Mouse (Mus musculus): ENCODE results near the gene Awat1. TPM values are rescaled to one million over a fixed set of nuclear protein-coding genes. Genes with fewer than 3 reads are reported as not detected.
A peak's percentile ranks its signal among the peaks of the same experiment; 100 is the strongest.

Gene Awat1
- not detected in 2 replicates for polyA plus RNA-seq (2015; fragmentation: Nextera tagmentation; extraction: Ambion mirVana)

DNA sequence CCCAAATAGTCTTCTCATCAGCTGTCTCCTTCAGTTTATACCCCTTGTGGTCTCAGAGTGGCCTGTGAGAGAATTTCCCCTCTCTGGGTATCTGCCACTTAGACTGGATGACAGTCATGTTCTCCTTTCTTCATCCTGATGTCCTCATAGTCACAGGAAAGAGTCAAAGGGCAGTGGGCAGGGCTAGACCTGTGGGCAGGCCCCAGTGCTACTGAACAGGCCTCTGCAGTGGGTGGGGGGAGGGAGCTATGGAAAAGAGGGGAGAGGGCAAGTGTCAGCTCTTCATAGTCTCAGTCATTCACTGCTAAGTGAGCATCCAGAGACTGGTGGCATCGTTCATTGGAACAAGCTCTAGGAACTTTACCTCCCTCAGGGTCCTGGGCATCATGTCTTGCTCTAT, at the start of gene Awat1:
Gene Awat1 (plus strand): TSS at position 301 of the 400 bp plus-strand sequence.
- no peak for ATAC-seq (ENCODE audit: insufficient read depth)
- Histone ChIP-seq H3K4me2 (no peak within 1 kb of the TSS), H3K4me1 (replicated peaks) (no peaks in the 10 kb centered on the region), H3K27ac (replicated peaks) (no peak within 1 kb of the TSS), H3K27me3 (peaks cover 7% of the 10 kb centered on the region; the same call in 1 of the 2 replicates), H3K36me3 (replicated peaks) (no peaks in the 10 kb centered on the region), H3K4me3 (replicated peaks) (no peak within 1 kb of the TSS), H3K9ac (no peak within 1 kb of the TSS), H3K9me3 (replicated peaks) (no peaks in the 10 kb centered on the region)
- WGBS (ENCODE audit: insufficient replicate concordance) = 38% methylated on average over 1 of the region's 1 CpGs

DNA sequence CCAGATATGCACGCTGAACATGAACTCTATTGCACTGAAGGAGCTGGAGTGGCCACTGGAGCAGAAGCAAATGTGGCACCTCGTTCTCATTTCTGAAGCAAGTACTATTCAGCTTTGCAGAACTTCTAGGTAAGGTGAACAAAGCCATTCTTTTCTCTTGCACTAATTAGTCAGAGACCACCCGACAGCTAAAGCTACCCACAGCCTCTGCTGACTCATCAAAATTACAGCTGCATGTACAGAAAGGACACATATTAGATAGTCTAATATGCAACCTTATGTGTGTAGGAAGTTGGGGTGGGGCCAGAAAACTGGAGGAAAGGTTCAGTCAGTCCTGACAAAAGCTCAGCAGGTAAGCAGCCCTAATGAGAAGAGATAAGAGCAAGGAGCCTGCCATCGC, 47.6 kb upstream of the Awat1 start, which contains the start of gene Dgat2l6:
Gene Dgat2l6 (plus strand): TSS at position 368 of the 400 bp plus-strand sequence.
- H3K9me3 ChIP-seq (replicated peaks) = no peaks in the 10 kb centered on the region
- H3K27ac ChIP-seq (replicated peaks) = no peak within 1 kb of the TSS
- no peak within 1 kb of the TSS for H3K9ac ChIP-seq
- no peak within 1 kb of the TSS for H3K4me2 ChIP-seq
- H3K36me3 ChIP-seq (replicated peaks) = no peaks in the 10 kb centered on the region
- WGBS (ENCODE audit: insufficient replicate concordance) = 60% methylated on average over 4 of the region's 4 CpGs
- H3K4me3 ChIP-seq (replicated peaks) = no peak within 1 kb of the TSS
- ATAC-seq (ENCODE audit: insufficient read depth) = no peak
- H3K4me1 ChIP-seq (replicated peaks) = no peaks in the 10 kb centered on the region
- H3K27me3 ChIP-seq = no peaks in the 10 kb centered on the region

DNA sequence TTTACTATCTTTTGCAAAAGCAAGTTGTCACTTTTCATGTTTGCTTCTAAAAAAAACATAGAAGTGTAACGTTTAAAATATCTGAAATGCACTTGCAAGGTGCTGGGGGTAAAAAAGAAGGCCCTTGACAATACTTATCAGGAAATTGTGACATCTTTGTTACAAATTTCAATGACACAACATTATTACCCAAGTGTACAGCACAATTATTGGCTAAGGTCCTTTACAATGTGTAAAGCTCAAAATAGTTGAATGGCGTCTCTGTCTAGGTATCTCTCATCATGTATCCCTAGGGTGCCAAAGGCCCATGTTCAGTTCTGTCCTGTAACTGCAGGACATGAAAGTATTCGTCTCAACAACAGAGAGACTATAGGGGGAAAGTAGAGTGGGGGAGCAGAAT, 16.0 kb upstream of the Awat1 start:
- Histone ChIP-seq H3K27ac (replicated peaks) (no peak overlapping the region), H3K27me3 (no peaks in the 10 kb centered on the region), H3K9ac (no peak overlapping the region), H3K4me3 (replicated peaks) (no peak overlapping the region), H3K36me3 (replicated peaks) (no peaks in the 10 kb centered on the region), H3K4me2 (no peak overlapping the region), H3K4me1 (replicated peaks) (no peaks in the 10 kb centered on the region), H3K9me3 (replicated peaks) (no peaks in the 10 kb centered on the region)
- no peak for ATAC-seq (ENCODE audit: insufficient read depth)
- WGBS (ENCODE audit: insufficient replicate concordance) = 48% methylated on average over 3 of the region's 3 CpGs

GRCm38 (mm10) chrX:100565696-100566095, 6.4 kb upstream of the Awat1 start:
- no peak overlapping the region for H3K27ac ChIP-seq (replicated peaks)
- no peak overlapping the region for H3K4me3 ChIP-seq (replicated peaks)
- 72% methylated on average over 3 of the region's 3 CpGs for WGBS (ENCODE audit: insufficient replicate concordance)
- H3K27me3 ChIP-seq = no peaks in the 10 kb centered on the region
- no peaks in the 10 kb centered on the region for H3K4me1 ChIP-seq (replicated peaks)
- H3K9ac ChIP-seq = no peak overlapping the region
- H3K9me3 ChIP-seq (replicated peaks) = no peaks in the 10 kb centered on the region
- H3K4me2 ChIP-seq = no peak overlapping the region
- ATAC-seq (ENCODE audit: insufficient read depth) = no peak
- H3K36me3 ChIP-seq (replicated peaks) = no peaks in the 10 kb centered on the region

GRCm38 (mm10) chrX:100594791-100595190, 22.7 kb downstream of the Awat1 start, which contains the start of gene P2ry4:
P2ry4 (minus strand) TSS chrX:100594869.
- Histone ChIP-seq H3K9me3 (replicated peaks) (no peaks in the 10 kb centered on the region), H3K36me3 (replicated peaks) (no peaks in the 10 kb centered on the region), H3K4me3 (replicated peaks) (no peak within 1 kb of the TSS), H3K27ac (replicated peaks) (no peak within 1 kb of the TSS), H3K9ac (no peak within 1 kb of the TSS), H3K4me1 (replicated peaks) (no peaks in the 10 kb centered on the region), H3K27me3 (peaks cover 16% of the 10 kb centered on the region; the same call in 1 of the 2 replicates), H3K4me2 (no peak within 1 kb of the TSS; the same call in 1 of the 2 replicates)
- ATAC-seq (ENCODE audit: insufficient read depth) = peak; percentile 54; the same call in 1 of the 2 replicates
- WGBS (ENCODE audit: insufficient replicate concordance) = 28% methylated on average over 4 of the region's 4 CpGs

DNA sequence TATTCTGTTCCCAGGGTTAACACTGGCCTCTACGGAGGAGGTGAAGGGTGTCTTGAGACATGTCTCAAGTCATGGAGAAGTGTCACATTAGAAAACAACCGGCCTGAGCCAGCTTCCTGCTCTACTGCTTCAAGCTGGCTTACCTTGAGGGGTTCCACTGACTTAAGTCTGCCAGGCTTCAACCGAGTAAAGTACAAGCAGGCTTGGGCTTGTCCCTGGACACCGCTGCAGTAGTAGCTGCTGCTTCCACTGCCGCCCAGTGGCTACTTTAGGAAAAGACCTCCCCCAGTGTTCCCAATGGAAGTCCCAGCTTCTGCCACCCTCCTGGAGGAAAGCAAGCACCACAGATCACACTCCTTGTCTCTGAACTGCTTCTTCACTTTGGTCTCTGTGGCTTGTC, 25.4 kb downstream of the Awat1 start:
- Histone ChIP-seq H3K4me1 (replicated peaks) (no peaks in the 10 kb centered on the region), H3K9me3 (replicated peaks) (no peaks in the 10 kb centered on the region), H3K4me2 (no peak overlapping the region), H3K27me3 (peaks cover 13% of the 10 kb centered on the region; the same call in 1 of the 2 replicates), H3K9ac (no peak overlapping the region), H3K27ac (replicated peaks) (no peak overlapping the region), H3K36me3 (replicated peaks) (no peaks in the 10 kb centered on the region), H3K4me3 (replicated peaks) (no peak overlapping the region)
- no peak for ATAC-seq (ENCODE audit: insufficient read depth)
- 24% methylated on average over 5 of the region's 5 CpGs for WGBS (ENCODE audit: insufficient replicate concordance)

DNA sequence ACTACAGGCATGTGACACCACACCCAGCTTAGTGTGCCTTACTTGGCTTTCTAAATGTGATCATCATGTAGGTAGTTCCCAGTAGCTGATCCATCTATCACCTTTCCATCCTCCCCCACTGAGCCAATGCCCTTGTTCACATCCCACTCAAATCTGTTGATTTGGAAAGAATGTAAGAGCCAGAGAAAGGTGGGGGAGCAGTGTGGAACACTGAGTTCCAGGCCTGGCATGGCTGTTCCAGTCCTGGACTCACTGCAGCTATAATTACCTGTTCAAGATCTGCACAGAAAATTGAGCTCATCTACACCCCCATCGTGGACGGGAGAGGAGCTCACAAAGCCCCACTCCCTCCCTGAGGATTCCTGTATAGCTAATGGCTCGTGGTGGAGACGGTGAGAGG, 27.7 kb downstream of the Awat1 start:
- Histone ChIP-seq H3K4me3 (replicated peaks) (no peak overlapping the region), H3K27ac (replicated peaks) (no peak overlapping the region), H3K4me1 (replicated peaks) (no peaks in the 10 kb centered on the region), H3K9me3 (replicated peaks) (no peaks in the 10 kb centered on the region), H3K4me2 (no peak overlapping the region), H3K9ac (no peak overlapping the region), H3K36me3 (replicated peaks) (no peaks in the 10 kb centered on the region), H3K27me3 (0 out of 2 replicates have a peak, but pooled peaks cover 6% of the 10 kb centered on the region)
- ATAC-seq (ENCODE audit: insufficient read depth) = no peak
- WGBS (ENCODE audit: insufficient replicate concordance) = 55% methylated on average over 4 of the region's 4 CpGs

GRCm38 (mm10) chrX:100605314-100605713, 33.3 kb downstream of the Awat1 start, which contains the start of gene Arr3:
Arr3 (plus strand) TSS chrX:100605497.
- no peak within 1 kb of the TSS for H3K9ac ChIP-seq
- no peak within 1 kb of the TSS for H3K4me3 ChIP-seq (replicated peaks)
- H3K27me3 ChIP-seq = peaks cover 6% of the 10 kb centered on the region; the same call in 1 of the 2 replicates
- H3K4me2 ChIP-seq = no peak within 1 kb of the TSS
- no peaks in the 10 kb centered on the region for H3K36me3 ChIP-seq (replicated peaks)
- WGBS (ENCODE audit: insufficient replicate concordance) = 56% methylated on average over 1 of the region's 1 CpGs
- no peaks in the 10 kb centered on the region for H3K4me1 ChIP-seq (replicated peaks)
- H3K9me3 ChIP-seq (replicated peaks) = no peaks in the 10 kb centered on the region
- H3K27ac ChIP-seq (replicated peaks) = no peak within 1 kb of the TSS
- ATAC-seq (ENCODE audit: insufficient read depth) = no peak

DNA sequence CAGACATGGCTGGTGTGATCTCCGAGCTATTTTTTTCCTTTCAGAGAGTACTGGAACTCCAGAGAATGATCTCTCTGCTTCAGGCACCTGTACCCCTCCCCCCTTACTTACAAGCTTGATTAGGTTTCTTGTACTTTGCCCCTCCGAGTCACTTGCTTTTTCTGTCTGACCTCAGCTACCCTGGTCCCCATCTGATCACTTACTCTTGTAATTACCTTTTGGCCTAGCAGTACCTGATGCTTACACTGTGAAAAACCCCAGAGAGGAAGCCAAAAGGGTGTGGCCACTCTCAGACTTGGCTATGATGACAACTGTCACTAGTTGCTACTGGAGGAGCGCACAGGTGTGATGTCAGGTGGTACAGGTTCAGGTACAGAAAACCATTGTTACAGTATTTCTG, 46.4 kb downstream of the Awat1 start:
- no peak for ATAC-seq (ENCODE audit: insufficient read depth)
- 50% methylated on average over 3 of the region's 3 CpGs for WGBS (ENCODE audit: insufficient replicate concordance)
- no peak overlapping the region for H3K9ac ChIP-seq
- no peak overlapping the region for H3K4me2 ChIP-seq
- no peak overlapping the region for H3K4me3 ChIP-seq (replicated peaks)
- peaks cover 3% of the 10 kb centered on the region; the same call in 1 of the 2 replicates for H3K27me3 ChIP-seq
- H3K4me1 ChIP-seq (replicated peaks) = no peaks in the 10 kb centered on the region
- no peak overlapping the region for H3K27ac ChIP-seq (replicated peaks)
- H3K36me3 ChIP-seq (replicated peaks) = peaks cover 16% of the 10 kb centered on the region
- no peaks in the 10 kb centered on the region for H3K9me3 ChIP-seq (replicated peaks)

DNA sequence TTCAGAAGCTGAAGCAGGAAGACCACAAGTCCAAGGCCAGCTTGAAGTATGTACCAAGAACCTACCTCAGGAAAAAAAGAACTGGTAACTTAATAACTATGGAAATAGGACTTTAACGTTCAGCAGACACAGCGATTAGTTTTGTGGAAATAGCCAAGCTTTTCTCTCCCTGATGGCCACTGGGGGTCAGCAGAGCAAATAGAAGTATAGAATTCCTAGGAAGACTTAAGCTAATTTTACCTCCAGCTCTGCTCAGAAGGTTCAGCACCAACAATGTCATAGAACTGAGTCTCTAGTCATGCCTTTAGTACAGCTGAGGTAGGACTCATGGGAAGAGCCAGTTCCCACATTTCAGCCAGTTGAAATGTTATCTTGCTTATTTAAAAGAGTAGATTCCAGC, 49.3 kb downstream of the Awat1 start:
- WGBS (ENCODE audit: insufficient replicate concordance) = 66% methylated on average over 2 of the region's 2 CpGs
- no peak for ATAC-seq (ENCODE audit: insufficient read depth)
- H3K9me3 ChIP-seq (replicated peaks) = no peaks in the 10 kb centered on the region

DNA sequence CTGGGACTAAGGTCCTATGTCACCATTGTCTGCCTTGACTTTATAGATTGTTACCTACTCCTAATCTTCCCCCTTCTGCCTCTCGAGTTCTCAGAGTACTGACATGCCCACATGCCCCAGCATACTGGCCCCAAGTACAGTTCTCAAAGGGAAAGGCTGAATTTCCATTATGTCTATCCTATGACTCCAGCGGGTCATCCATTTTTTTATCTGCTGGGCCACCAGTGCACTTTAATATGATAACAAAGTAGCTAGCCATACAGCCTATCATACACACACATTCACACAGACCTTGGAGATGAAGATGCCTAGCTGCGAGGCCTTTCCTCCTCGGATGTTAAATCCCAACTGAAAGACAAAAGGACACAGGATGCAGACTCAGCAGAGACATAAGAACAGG, 52.2 kb downstream of the Awat1 start:
- Histone ChIP-seq H3K36me3 (replicated peaks) (peaks cover 31% of the 10 kb centered on the region), H3K4me3 (replicated peaks) (peak overlapping the region; percentile 81), H3K4me2 (peak overlapping the region; percentile 68), H3K9ac (peak overlapping the region; percentile 62; the same call in 1 of the 2 replicates), H3K9me3 (replicated peaks) (no peaks in the 10 kb centered on the region), H3K27ac (replicated peaks) (peak overlapping the region; percentile 59), H3K4me1 (replicated peaks) (peaks cover 15% of the 10 kb centered on the region), H3K27me3 (no peaks in the 10 kb centered on the region)
- 32% methylated on average over 4 of the region's 4 CpGs for WGBS (ENCODE audit: insufficient replicate concordance)
- peak; percentile 22 for ATAC-seq (ENCODE audit: insufficient read depth)

More for the DNA sequence above, 49.3 kb downstream of the Awat1 start:
- Histone ChIP-seq H3K4me2 (no peak overlapping the region), H3K36me3 (replicated peaks) (peaks cover 20% of the 10 kb centered on the region), H3K9ac (no peak overlapping the region), H3K4me3 (replicated peaks) (no peak overlapping the region), H3K27ac (replicated peaks) (no peak overlapping the region), H3K4me1 (replicated peaks) (peaks cover 12% of the 10 kb centered on the region), H3K27me3 (no peaks in the 10 kb centered on the region)

DNA sequence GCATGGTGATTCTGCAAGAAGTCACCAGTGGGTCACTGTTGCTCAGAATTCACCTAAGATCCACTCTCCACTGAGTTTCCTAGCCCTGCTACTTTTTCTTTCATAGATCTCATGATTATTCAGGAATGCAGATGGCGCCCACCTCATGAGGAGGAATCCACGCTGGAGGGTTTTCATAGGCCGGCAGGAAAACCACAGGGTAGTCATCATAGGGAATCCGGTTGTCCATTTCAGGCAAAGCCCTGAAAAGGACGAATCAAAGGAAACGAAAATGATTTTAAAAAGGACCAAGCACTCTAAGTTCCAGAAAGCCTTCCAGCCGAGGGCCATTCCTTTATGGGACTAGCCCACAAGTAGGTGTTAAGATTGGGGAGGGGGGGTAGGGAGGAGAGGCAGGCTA, 53.1 kb downstream of the Awat1 start:
- H3K9me3 ChIP-seq (replicated peaks) = no peaks in the 10 kb centered on the region
- H3K4me3 ChIP-seq (replicated peaks) = peak overlapping the region; percentile 81
- peaks cover 15% of the 10 kb centered on the region for H3K4me1 ChIP-seq (replicated peaks)
- 23% methylated on average over 7 of the region's 7 CpGs for WGBS (ENCODE audit: insufficient replicate concordance)
- H3K4me2 ChIP-seq = peak overlapping the region; percentile 68
- ATAC-seq (ENCODE audit: insufficient read depth) = no peak
- peak overlapping the region; percentile 38; the same call in 1 of the 2 replicates for H3K27ac ChIP-seq (replicated peaks)
- peak overlapping the region; percentile 62 for H3K9ac ChIP-seq
- no peaks in the 10 kb centered on the region for H3K27me3 ChIP-seq
- peaks cover 35% of the 10 kb centered on the region for H3K36me3 ChIP-seq (replicated peaks)
